Comparison of ENCODE assay signal across 11 mouse cellular contexts in the genomic region with DNA sequence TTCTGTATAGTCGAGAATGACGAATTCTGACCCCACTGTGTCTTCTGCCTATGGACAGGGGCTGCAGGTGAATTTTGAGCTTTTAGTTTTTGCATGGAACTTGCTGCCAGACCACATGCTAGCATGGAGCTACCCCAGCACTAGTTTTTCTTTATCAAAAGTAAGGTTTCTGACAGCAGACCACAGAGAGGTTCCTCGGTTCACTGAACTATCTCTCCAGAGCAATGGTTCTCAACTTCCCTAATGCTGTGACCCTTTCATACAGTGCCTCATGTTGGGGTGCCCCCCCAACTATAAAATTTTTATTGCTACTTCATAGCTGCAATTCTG. TPM values are rescaled to one million over a fixed set of nuclear protein-coding genes. Genes with fewer than 3 reads are reported as not detected.
DNase-seq lines count a peak whose midpoint lies in the region; ATAC-seq lines count a peak whose summit lies in the region.
"Had no signal": no experiment of that assay in that cellular context is flagged by ENCODE, and none has a peak within 500 bp of the region (broad histone marks: within the 10 kb centered on the region; RNA-seq: fewer than 3 reads in every experiment).

No protein-coding gene starts in this region.

- peak overlapping the region; percentile 83 for H3K4me3 ChIP-seq in erythroblast, embryonic 14.5 days (replicated peaks)
- peak overlapping the region; percentile 99; the same call in 1 of the 2 replicates for H3K4me3 ChIP-seq in lung, embryonic 16.5 days (ENCODE audit: low read length)
- H3K4me3 ChIP-seq in forebrain, embryonic 14.5 days (ENCODE audit: low read depth, low read length): no peak overlapping the region
- peak overlapping the region; percentile 91 for H3K4me3 ChIP-seq in midbrain, embryonic 13.5 days (replicated peaks)

- H3K27ac ChIP-seq in lung, embryonic 16.5 days (ENCODE audit: low read length): no peak overlapping the region
- H3K27ac ChIP-seq in forebrain, embryonic 14.5 days (ENCODE audit: low read depth, low read length): no peak overlapping the region
- H3K27ac ChIP-seq in midbrain, embryonic 13.5 days: no peak overlapping the region

- H3K9me3 ChIP-seq in erythroblast, embryonic 14.5 days (ENCODE audit: control insufficient read depth, low read length): no peaks in the 10 kb centered on the region
- no peaks in the 10 kb centered on the region for H3K9me3 ChIP-seq in lung, embryonic 16.5 days (ENCODE audit: control insufficient read depth, low read length)
- no peaks in the 10 kb centered on the region for H3K9me3 ChIP-seq in forebrain, embryonic 14.5 days (replicated peaks; ENCODE audit: control insufficient read depth, low read length)
- H3K9me3 ChIP-seq in midbrain, embryonic 13.5 days: no peaks in the 10 kb centered on the region

- intact Hi-C loops in left cerebral cortex, postnatal 14 days (cut with DNase I): loop anchor here (2.0 to 5.0 kb wide), 2 partner anchors 77 to 89 kb away; no protein-coding TSS in a partner anchor

- H3K36me3 ChIP-seq in erythroblast, embryonic 14.5 days (ENCODE audit: control insufficient read depth): peaks cover 46% of the 10 kb centered on the region
- H3K36me3 ChIP-seq in lung, embryonic 16.5 days (ENCODE audit: control insufficient read depth, insufficient read depth, low read length): no peaks in the 10 kb centered on the region
- peaks cover 8% of the 10 kb centered on the region; the same call in 1 of the 2 replicates for H3K36me3 ChIP-seq in forebrain, embryonic 14.5 days (ENCODE audit: control insufficient read depth, insufficient read depth, low read length)
- peaks cover 16% of the 10 kb centered on the region for H3K36me3 ChIP-seq in midbrain, embryonic 13.5 days

- no peaks in the 10 kb centered on the region for H3K27me3 ChIP-seq in erythroblast, embryonic 14.5 days (ENCODE audit: control insufficient read depth)
- no peaks in the 10 kb centered on the region for H3K27me3 ChIP-seq in lung, embryonic 16.5 days (ENCODE audit: control insufficient read depth, insufficient read depth, low read depth, low read length)
- H3K27me3 ChIP-seq in forebrain, embryonic 14.5 days (replicated peaks; ENCODE audit: control insufficient read depth, insufficient read depth, low read length): no peaks in the 10 kb centered on the region
- H3K27me3 ChIP-seq in midbrain, embryonic 13.5 days: no peaks in the 10 kb centered on the region

- DNase-seq in lung, postnatal 25 days (ENCODE audit: low spot score): no peak
- no peak for DNase-seq in forebrain, embryonic 14.5 days (ENCODE audit: low spot score)
- DNase-seq in left cerebral cortex, postnatal 14 days (ENCODE audit: low spot score in 2 of 2): no peak
- DNase-seq in thymus, postnatal 10 days (ENCODE audit: low spot score in 2 of 2): no peak
- DNase-seq: cerebellum, postnatal 14 days; thymus, adult 2 months had no signal

- peaks cover 34% of the 10 kb centered on the region for H3K4me1 ChIP-seq in erythroblast, embryonic 14.5 days (ENCODE audit: control insufficient read depth)
- peaks cover 9% of the 10 kb centered on the region for H3K4me1 ChIP-seq in lung, embryonic 16.5 days (replicated peaks; ENCODE audit: control insufficient read depth, insufficient read depth, low read length)
- H3K4me1 ChIP-seq in forebrain, embryonic 14.5 days (ENCODE audit: control insufficient read depth, insufficient read depth, low read length): peaks cover 11% of the 10 kb centered on the region; the same call in 1 of the 2 replicates
- H3K4me1 ChIP-seq in midbrain, embryonic 13.5 days (replicated peaks): peaks cover 17% of the 10 kb centered on the region

- 70% methylated on average over 3 of the region's 3 CpGs for WGBS in lung, embryonic 16.5 days
- 78% methylated on average over 3 of the region's 3 CpGs for WGBS in forebrain, embryonic 14.5 days
- 91% methylated on average over 3 of the region's 3 CpGs for WGBS in midbrain, embryonic 13.5 days

- peak overlapping the region; percentile 94 for H3K4me2 ChIP-seq in lung, embryonic 16.5 days (ENCODE audit: low read depth, low read length)
- H3K4me2 ChIP-seq in forebrain, embryonic 14.5 days (ENCODE audit: low read length): peak overlapping the region; percentile 80
- H3K4me2 ChIP-seq in midbrain, embryonic 13.5 days (replicated peaks): peak overlapping the region; percentile 84

- ATAC-seq in erythroblast, adult 5-6 weeks (replicated peaks; ENCODE audit: low FRiP score, poor library complexity, severe bottlenecking): no peak
- ATAC-seq in lung, embryonic 16.5 days (ENCODE audit: low read depth): no peak
- ATAC-seq in forebrain, embryonic 14.5 days: no peak
- ATAC-seq in midbrain, embryonic 13.5 days: no peak

- H3K9ac ChIP-seq in lung, embryonic 16.5 days (ENCODE audit: low read length): peak overlapping the region; percentile 95; the same call in 1 of the 2 replicates
- H3K9ac ChIP-seq in forebrain, embryonic 14.5 days (ENCODE audit: low read length): peak overlapping the region; percentile 85; the same call in 1 of the 2 replicates
- no peak overlapping the region for H3K9ac ChIP-seq in midbrain, embryonic 13.5 days (replicated peaks)

RNA-seq across cellular contexts. Expression of a gene that starts 2.7 kb away (rescaled TPM):
- 6.8 TPM in 2 replicates for polyA plus RNA-seq in erythroblast, embryonic 14.5 days (2012)
- 26.7 and 51.0 TPM in 2 replicates for total RNA-seq in erythroblast, adult 5-6 weeks (2015; ENCODE audit: low replicate concordance)
- 14.7 and 23.7 TPM in 2 replicates for total RNA-seq in erythroblast, adult 5-6 weeks (2017; ENCODE audit: low replicate concordance)
- 255 and 270 TPM in 2 replicates for polyA plus RNA-seq in lung, embryonic 16.5 days (2015; fragmentation: Nextera tagmentation; extraction: Ambion mirVana)
- 240 and 256 TPM in 2 replicates for polyA plus RNA-seq in forebrain, embryonic 14.5 days (2014; fragmentation: Nextera tagmentation; extraction: Ambion mirVana)
- polyA plus RNA-seq in midbrain, embryonic 13.5 days (2015; fragmentation: Nextera tagmentation; extraction: Ambion mirVana): 215 and 219 TPM in 2 replicates
- 10 to 100 TPM; 69.1 to 70.0 TPM for total RNA-seq in left cerebral cortex, postnatal 14 days (2021)

RNA-seq across cellular contexts. Expression of a gene that starts 23.9 kb away (rescaled TPM):
- polyA plus RNA-seq in erythroblast, embryonic 14.5 days (2012): not detected in 2 replicates
- 0.84 TPM in 1 of 2 replicates, not detected in the other for total RNA-seq in erythroblast, adult 5-6 weeks (2015; ENCODE audit: low replicate concordance)
- not detected in 2 replicates for total RNA-seq in erythroblast, adult 5-6 weeks (2017; ENCODE audit: low replicate concordance)
- 0.20 and 0.23 TPM in 2 replicates for polyA plus RNA-seq in lung, embryonic 16.5 days (2015; fragmentation: Nextera tagmentation; extraction: Ambion mirVana)
- 0.10 TPM in 1 of 2 replicates, not detected in the other for polyA plus RNA-seq in forebrain, embryonic 14.5 days (2014; fragmentation: Nextera tagmentation; extraction: Ambion mirVana)
- 0.47 and 0.48 TPM in 2 replicates for polyA plus RNA-seq in midbrain, embryonic 13.5 days (2015; fragmentation: Nextera tagmentation; extraction: Ambion mirVana)
- under 1 TPM in 1 of 2 experiments, not detected in 1; 0.32 TPM for total RNA-seq in left cerebral cortex, postnatal 14 days (2021)
- polyA plus RNA-seq: neural tube, embryonic 14.5 days had no signal

RNA-seq across cellular contexts. Expression of a gene that starts 31.0 kb away (rescaled TPM):
- polyA plus RNA-seq in erythroblast, embryonic 14.5 days (2012): 0.16 and 0.17 TPM in 2 replicates
- total RNA-seq in erythroblast, adult 5-6 weeks (2015; ENCODE audit: low replicate concordance): 1.5 and 5.0 TPM in 2 replicates
- 7.5 and 10.9 TPM in 2 replicates for total RNA-seq in erythroblast, adult 5-6 weeks (2017; ENCODE audit: low replicate concordance)
- polyA plus RNA-seq in lung, embryonic 16.5 days (2015; fragmentation: Nextera tagmentation; extraction: Ambion mirVana): 1.8 and 3.3 TPM in 2 replicates
- polyA plus RNA-seq in forebrain, embryonic 14.5 days (2014; fragmentation: Nextera tagmentation; extraction: Ambion mirVana): 0.99 and 1.6 TPM in 2 replicates
- polyA plus RNA-seq in midbrain, embryonic 13.5 days (2015; fragmentation: Nextera tagmentation; extraction: Ambion mirVana): 4.1 and 5.5 TPM in 2 replicates
- 1 to 10 TPM; 1.5 to 2.0 TPM for total RNA-seq in left cerebral cortex, postnatal 14 days (2021)

RNA-seq across cellular contexts. Expression of a gene that starts 31.6 kb away (rescaled TPM):
- 0.14 and 0.16 TPM in 2 replicates for polyA plus RNA-seq in erythroblast, embryonic 14.5 days (2012)
- 0.21 and 0.96 TPM in 2 replicates for total RNA-seq in erythroblast, adult 5-6 weeks (2015; ENCODE audit: low replicate concordance)
- total RNA-seq in erythroblast, adult 5-6 weeks (2017; ENCODE audit: low replicate concordance): 2.1 and 4.0 TPM in 2 replicates
- 4.6 and 4.7 TPM in 2 replicates for polyA plus RNA-seq in lung, embryonic 16.5 days (2015; fragmentation: Nextera tagmentation; extraction: Ambion mirVana)
- 11.1 and 15.6 TPM in 2 replicates for polyA plus RNA-seq in forebrain, embryonic 14.5 days (2014; fragmentation: Nextera tagmentation; extraction: Ambion mirVana)
- polyA plus RNA-seq in midbrain, embryonic 13.5 days (2015; fragmentation: Nextera tagmentation; extraction: Ambion mirVana): 13.4 and 15.3 TPM in 2 replicates
- total RNA-seq in left cerebral cortex, postnatal 14 days (2021): 100 to 1,000 TPM; 113 to 116 TPM

RNA-seq across cellular contexts. Expression of a gene that starts 55.4 kb away (rescaled TPM):
- 18.5 and 18.7 TPM in 2 replicates for polyA plus RNA-seq in erythroblast, embryonic 14.5 days (2012)
- 63.7 and 79.4 TPM in 2 replicates for total RNA-seq in erythroblast, adult 5-6 weeks (2015; ENCODE audit: low replicate concordance)
- total RNA-seq in erythroblast, adult 5-6 weeks (2017; ENCODE audit: low replicate concordance): 93.5 and 98.1 TPM in 2 replicates
- 493 and 502 TPM in 2 replicates for polyA plus RNA-seq in lung, embryonic 16.5 days (2015; fragmentation: Nextera tagmentation; extraction: Ambion mirVana)
- 402 and 418 TPM in 2 replicates for polyA plus RNA-seq in forebrain, embryonic 14.5 days (2014; fragmentation: Nextera tagmentation; extraction: Ambion mirVana)
- 352 and 382 TPM in 2 replicates for polyA plus RNA-seq in midbrain, embryonic 13.5 days (2015; fragmentation: Nextera tagmentation; extraction: Ambion mirVana)
- total RNA-seq in left cerebral cortex, postnatal 14 days (2021): 100 to 1,000 TPM; 309 to 328 TPM

Comparison
In these comparisons a context has a peak if more than half of its experiments do, and no peak if none do; other contexts are left out.
1. RNA of a gene that starts 2.7 kb away (polyA plus RNA-seq): 255 to 270 TPM in lung, embryonic 16.5 days, 240 to 256 TPM in forebrain, embryonic 14.5 days and 215 to 219 TPM in midbrain, embryonic 13.5 days; 6.8 TPM in erythroblast, embryonic 14.5 days; every median in the first group is over 10 times any median in the second.
2. Peak in every context shown above with its lines, with median percentiles within 50 percentile points of each other: H3K4me2 ChIP-seq.